Mouse (Mus musculus) Muller cell, postnatal 12 days (primary cell): ENCODE data around the gene Abl1.

Source experiments
- DNase-seq: peaks from one replicate; pipeline ENCODE4 v3.0.0-alpha.2; 2015; ENCODE audit errors: inconsistent ontology term

Gene Abl1

DNA sequence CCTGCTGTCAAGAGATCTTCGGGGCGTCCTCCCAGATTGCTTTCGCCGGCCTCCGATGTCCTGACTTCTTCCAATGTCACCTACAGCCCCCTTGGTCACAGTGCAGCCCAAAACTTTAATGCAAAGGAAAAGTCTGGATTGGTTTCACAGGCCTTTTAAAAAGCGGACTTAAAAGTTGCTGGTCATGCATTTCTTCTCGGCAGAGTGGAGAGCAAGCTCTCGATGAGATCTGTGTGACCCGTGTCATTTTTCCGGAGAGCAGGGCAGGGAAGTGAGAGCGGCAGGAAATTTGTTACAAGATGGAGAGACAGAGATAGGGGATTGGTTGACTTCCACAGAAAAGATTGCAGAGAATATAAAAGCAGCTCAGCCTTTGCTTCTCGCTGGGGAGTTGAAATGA is 869 bp downstream of the Abl1 start:
- peak; percentile 56 for DNase-seq

DNA sequence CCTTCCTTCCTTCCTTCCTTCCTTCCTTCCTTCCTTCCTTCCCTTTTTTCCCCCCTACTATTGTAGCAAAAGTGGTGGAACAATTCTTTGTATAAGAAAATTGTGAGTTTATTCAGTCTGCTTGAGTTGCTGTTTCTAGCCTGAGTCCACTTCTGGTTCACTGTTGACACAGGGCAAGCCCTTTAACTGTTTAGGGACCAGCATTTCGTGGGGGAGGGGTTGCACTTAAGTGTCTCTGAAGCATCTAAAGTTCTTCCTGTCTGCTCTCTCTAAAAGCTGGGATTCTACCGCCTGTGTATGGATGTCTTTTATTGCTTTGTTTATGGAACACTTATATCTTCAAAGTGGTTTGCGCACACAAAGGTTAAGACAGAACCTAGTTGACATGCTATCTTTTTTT is 1.9 kb downstream of the Abl1 start:
- no peak for DNase-seq

DNA sequence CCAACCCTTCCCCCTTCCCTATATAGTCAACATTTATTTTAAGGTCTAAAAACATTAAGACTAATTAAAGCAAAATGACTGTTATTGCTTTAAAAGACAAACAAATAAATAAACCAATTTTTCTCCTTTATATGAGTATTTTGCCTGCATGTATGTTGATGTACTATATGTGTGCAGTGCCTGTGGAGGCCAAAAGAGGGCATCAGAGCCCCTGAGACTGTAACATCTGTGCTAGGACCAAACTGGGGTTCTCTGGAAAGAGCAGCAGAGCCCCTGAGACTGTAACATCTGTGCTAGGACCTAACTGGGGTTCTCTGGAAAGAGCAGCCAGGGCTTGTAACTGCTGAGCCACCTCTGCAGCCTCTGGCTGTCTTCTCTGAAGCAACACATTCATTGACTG is 10.0 kb downstream of the Abl1 start:
- no peak for DNase-seq

DNA sequence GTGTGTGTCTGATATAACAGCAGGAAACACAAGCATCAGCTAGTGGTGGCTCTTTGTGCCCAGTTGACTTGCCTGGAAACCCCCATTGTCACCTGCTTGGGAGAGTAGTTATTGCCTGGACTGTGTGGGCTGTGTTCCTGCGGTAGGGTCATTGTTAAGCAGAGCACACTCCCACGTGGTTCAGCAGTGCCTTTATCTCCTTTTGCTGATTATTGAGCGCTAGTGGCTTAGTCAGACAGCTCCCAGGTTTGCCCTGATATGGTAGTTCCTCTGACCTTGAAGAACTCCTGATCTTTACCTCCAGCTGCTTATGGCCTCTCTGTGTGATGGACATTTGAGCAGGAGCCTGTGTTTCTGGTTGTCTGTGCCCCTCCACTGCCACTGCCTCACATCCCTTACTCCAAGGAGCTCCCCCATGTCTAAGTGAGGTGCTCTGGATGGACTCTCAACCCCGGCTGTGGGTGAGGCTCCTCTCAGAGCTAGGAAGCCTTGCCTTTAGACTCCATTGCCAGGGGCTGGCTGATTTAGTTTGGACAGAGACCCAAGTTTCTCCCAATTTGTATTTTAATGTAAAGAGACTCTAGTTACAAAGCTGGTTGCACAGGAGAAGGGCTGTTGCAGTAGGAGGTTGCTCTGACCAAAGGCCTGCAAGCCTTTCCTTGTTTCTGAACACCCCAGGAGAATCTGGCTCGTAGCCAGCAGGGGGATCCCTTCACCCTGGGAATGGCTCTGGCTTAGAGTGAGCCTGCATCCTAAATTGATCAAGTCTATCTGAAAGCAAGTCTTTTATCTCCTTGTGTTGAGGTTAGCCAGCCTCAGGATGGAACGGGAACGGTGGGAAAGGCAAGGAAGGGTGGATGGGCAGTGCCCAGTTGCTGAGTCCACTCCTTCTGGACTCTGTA is 12.6 kb downstream of the Abl1 start:
- DNase-seq = no peak

DNA sequence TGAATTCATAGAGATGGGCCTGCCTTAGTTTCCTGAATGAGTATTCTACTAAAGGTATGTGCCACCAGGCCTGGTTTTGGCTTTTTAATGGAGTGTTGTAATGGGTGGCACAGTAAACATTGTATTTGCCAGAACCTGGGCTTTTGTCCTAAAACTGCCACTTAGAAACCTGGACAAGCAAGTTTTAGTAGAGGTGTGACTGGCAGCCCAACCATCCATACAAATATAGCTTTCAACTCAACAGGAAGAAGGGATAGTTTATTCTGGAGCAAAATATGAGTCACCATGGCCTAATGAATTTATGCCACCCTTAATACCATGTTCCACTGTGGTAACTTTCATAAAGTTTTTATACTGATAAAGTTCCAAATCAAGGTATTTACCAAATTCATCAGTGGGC is 15.1 kb downstream of the Abl1 start:
- no peak for DNase-seq

DNA sequence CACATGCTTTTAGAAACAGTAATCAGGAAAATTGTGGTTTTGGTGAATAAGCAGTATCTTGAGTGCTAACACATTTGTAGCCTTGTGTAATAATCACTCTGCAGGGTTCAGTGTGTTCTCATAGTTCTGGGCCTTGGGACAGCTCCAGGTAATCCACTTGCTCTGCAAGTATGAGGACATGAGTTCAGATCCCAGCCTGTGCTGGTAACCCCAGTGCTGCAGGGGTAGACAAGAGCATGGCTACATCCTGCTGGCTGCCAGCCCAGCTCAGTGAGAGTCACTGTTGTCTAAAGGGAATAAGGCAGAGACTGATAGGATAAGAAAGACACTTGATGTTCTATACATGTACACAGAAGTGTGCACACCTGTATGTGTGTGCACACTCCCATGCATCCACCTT is 17.7 kb downstream of the Abl1 start:
- no peak for DNase-seq

DNA sequence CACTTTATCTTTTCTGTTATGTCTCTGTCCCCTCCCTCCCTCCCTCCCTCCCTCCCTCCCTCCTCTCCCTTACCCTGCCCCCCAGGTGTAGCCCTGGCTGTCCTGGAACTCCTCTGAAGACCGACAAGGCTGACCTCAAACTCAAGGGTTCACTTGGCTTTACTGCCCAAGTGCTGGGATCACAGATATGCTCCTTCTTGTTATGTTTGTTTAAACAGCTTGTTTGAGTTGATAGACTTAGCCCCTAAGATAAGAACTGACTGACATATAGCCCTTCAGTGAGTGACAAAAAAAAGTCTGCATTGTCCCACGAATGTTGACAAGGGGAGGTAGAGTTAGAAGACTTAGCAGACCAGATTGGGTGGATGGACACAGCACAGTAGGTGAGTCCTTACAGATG is 18.4 kb downstream of the Abl1 start:
- DNase-seq = no peak

DNA sequence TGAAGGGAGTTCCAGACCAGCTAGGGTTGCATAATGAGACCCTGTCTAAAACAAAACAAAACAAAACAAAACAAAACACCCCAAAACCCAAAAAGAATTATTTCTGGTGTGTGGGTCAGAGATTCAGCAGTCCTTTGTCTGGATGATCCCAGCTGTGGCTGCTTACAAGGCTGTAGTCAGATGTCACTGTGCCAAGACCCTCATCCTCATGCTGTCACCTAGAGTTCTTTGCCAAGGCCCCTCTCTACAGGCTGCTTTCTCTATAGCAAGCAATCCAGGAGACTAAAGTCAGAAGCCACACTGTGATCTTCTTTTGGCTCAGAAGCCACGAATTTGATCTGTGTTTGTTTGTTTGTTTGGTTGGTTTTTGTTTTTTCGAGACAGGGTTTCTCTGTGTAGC is 24.5 kb downstream of the Abl1 start:
- no peak for DNase-seq

DNA sequence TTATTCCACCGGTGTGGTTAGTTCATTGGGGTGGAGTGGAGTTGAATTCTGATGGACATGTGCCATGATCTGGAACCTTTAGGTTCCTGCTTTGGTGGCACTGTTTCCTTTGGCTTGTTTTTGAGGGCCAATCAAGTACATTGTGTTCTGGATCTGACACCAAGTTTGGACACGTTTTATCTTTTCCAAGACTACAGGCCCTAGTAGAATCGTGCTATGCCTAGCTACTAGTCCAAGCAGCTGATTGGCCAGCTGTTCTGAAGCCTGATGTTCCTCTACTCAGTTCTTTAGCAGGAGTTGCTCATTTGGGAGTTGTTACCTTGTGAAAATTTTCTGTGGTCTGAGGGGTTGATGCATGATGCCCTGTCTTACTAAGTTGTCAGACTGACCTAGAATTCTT is 25.6 kb downstream of the Abl1 start:
- DNase-seq = no peak

DNA sequence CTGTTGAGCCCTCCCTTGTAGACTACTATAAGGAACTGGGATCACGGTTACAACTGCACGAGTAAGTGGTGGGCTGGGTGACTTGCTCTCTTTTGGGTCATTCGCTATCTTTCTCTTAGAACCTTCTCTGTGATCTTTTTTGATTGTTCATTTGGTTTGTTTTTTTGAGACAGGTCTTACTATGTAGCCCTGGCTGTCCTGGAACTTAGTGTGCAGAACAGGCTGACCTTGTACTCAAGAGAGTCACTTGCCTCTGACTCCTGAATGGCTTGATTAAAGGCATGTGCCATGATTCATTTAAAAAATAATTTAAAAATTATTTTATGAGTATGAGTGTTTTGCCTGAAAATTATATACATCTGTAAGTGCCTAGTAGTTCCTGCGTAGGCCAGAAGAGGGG is 26.6 kb downstream of the Abl1 start:
- DNase-seq = no peak

DNA sequence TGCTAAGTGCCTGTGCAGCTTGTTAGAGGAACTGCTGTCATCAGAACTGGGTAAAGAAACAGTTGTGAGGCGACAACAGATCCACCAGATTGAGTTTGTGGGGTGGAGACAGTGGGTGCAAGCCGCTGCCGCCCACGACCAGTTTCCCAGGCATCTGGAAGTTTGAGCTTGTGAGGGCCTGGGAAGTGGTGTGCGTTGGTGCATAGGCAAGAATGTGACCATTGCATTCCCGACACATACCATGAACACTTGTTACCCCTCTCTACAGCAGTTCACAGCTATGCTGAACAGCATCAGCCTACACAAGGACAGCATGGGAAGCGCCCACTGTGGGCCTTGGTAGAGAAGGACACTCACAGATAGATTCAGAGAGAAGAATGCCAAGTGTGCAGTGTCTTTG is 27.8 kb downstream of the Abl1 start:
- DNase-seq = peak; percentile 83

DNA sequence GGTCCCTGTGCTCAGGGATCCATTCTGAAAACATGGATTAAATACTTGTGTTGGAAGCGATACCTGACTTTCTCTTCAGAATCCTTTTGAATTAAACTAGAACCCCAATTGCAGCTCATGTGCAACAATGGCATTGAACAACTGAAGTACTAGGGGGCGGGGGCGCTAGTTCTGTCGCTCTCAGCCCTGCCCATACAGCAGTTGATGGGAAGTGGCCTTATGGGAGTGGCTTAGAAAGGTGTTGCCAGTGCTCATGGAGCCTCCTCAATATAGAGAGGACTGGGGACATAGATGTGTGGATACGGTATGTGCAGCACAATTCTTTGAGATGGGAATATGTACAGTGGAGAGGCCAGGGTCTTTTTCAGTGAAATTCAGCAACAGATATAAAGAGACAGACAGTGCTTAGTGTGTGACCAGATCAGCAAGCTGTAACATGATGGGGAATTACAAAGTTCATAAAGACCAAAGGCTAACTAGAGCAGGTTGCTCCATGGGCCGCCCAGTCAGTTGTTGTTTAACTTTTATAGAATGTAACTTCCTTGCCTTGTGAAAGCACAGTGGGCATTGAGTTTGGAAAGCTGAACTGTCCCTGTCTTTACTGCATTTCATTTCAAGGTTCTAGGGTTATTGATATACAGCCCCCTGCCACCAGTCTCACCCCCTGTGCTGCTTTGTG is 31.2 kb downstream of the Abl1 start:
- DNase-seq = no peak

DNA sequence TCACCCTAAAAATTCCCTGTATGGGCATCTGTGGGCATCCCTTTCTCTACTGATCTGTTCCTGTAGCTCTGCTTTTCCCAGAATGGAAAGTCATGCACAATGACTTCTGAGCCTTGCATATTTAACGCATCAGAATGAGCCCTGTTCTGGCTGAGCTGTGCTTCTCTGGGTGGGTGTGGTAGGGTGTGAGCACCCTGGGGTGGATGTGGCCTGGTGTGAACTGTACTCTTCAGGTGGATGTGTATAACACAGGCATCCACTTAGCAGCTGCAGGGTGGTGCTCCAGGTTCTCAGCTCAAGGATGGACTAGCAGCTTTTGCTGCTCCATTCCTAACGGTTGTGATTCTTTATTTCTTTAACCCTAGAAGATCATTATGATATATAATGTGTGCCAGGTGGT is 31.8 kb downstream of the Abl1 start:
- no peak for DNase-seq

DNA sequence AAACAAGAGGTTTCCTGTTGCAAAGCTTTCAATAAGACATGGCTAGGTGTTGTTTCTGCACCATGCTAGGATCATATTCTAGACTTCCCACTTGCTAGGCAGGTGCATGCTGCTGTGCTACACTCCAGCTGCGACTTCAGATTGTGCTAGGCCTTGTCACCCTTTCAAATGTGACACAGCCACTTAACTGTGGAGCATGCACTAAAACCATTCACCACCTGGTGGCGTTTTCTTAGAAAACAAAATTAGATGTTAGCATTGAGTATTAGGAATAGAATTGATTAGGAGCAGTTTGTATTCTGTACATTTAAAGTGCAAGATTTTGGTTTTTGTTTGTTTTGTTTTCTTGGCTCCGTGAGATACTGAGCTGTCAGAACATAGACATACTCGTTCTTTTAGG is 32.6 kb downstream of the Abl1 start:
- no peak for DNase-seq

DNA sequence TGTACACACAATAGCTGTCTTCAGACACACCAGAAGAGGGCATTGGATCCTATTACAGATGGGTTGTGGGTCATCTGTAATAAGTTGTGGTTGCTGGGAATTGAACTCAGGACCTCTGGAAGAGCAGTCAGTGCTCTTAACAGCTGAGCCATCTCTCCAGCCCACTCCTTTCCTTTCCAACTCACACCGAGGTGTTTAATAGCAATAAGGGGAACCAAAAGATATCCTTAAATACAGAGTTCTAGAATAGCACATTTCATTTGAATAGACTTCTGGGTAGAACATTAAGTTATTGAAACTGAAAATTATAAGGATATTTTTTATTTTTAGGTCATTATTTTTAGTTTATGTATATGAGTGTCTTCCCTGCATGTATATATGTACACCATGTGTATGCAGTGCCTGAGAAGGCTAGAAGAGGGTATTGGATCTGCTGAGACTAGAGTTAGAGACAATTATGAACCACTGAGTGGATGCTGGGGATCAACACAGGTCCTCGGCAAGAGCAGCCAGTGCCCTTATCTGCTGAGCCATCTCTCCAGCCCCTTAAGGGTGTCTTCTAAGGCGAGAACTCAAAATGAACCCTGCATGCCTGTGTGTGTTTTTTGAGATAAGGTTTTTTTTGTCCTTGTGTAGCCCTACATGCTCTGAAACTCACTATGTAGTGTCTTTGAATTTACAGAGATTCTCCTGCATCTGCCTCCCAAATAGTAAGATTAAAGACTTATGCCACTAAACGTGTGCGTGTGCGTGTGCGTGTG is 36.7 kb downstream of the Abl1 start:
- DNase-seq = no peak

DNA sequence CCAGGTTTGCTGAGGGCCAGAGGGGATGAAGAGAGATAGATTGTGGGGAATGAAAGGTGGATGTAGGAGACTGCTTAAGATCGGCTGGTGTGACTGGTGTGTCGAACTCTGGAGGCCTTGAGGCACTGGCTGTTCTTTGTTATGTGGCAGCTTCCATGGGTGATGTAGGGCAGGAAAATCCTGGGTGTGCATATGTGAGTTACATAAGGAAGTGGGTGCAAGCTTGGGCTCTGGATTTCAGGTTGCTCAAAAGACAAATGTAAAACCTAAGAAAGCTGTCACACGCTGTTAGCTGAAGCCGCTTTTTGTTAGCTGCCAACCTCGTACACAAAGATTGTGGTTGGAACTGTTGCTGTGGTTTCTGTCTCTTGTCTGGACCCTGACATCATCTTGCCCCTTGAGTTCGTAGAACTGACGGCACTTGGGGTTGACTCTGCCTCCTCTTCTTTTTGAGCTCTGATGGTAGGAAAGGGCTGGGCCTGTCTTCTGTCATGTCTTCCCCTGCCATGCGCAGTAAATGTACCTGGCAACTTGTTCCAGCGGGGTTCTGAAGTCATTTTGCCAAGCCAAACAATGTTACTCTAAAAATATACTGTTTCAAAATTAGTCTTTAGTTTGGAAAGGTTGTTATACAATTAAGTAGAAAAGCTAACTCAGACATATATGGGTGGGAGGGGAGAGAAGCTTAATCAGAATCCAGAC is 39.6 kb downstream of the Abl1 start:
- DNase-seq = no peak

DNA sequence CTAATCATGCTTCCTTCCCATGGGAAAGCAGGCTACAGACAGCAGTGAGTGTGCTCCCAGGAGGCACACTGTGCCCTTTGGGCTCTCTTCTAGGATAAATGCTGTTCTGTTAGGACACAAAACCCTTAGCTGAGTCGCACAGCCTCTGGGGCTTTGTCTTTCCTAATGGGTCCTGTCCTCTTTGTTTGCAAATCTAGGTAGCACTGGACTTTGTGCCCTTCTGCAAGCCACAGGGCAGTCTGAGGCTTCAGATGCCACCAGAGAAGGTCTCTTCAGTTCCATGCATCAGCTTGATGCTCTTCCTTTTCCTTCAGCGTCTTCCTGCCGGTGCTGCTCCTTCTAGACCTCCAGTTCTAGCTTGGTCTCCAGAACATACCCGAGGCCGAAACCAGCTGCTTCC is 42.5 kb downstream of the Abl1 start:
- no peak for DNase-seq

DNA sequence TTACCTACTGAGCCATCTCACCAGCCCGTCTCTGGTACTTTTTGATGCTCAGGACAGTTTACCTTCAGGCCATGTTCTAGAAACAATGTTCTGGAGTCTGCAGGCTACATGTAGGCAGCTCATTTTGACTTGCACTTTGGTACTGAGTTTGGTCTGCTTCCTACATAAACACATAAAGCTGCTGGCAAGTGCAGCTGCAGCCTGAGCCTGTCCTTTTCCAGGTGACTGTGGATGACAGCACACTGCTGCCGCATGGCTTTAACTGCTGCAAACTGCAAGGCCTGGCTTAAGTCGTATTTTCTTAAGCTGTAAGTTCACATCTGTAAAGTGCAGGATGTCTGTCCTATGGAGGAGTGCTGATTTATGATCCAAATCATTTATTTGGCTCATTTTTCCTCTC is 44.3 kb downstream of the Abl1 start:
- DNase-seq = no peak

DNA sequence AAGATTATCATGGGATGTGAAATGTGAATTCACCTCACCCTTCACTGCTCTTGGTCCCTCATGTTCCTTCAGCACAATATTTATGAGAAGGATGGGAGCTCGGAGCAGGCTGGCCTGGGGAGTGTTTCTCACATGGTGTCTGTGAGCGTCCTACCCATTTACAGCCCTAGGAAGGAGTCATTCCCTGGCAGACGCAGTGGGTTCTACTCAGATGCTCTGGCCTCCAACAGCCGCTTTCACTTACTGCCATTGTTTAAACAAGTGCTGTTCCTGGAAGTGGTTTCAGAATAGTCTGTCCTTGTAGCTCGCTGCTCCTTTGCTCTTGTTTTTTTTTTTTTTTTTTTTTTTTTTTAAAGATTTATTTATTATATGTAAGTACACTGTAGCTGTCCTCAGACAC is 45.4 kb downstream of the Abl1 start:
- DNase-seq = no peak

DNA sequence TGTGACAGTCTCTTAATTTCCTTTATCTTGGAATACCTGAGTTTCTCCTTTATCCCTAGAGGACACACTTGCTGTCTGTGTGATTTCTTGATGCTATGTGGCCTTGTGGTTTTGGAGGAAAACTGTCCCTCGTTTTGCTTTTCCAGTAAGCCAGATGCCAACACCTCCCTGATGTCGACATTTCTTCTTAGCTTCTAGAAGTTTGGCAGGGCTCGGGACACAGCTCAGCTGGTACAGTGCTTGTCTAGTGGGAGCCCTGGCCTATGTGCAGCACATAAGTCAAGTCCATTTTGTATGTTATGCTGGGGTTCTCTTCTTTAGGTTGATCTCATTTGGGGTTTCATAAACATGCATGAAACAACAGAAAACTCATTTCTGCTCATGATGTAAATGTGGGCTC is 50.9 kb downstream of the Abl1 start:
- DNase-seq = no peak

DNA sequence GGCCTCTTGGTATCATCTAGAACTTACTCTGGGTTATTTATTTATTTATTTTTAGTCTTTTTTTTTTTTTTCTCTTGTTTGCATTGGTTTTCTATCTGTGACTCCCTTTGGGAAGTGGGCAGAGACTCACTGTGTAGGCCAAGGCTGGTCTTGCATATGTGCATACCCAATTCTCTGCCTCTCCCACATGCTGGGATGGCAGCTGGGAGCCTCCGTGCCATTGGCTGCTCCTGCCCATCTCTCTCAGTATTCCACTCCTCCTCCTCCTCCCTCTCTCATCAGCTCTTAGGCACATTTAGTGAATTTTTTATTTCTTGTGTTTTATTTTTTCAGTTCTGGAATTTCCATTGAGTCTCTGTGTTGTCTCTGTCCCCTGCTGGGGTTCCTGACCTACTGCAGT is 53.6 kb downstream of the Abl1 start:
- DNase-seq = no peak

DNA sequence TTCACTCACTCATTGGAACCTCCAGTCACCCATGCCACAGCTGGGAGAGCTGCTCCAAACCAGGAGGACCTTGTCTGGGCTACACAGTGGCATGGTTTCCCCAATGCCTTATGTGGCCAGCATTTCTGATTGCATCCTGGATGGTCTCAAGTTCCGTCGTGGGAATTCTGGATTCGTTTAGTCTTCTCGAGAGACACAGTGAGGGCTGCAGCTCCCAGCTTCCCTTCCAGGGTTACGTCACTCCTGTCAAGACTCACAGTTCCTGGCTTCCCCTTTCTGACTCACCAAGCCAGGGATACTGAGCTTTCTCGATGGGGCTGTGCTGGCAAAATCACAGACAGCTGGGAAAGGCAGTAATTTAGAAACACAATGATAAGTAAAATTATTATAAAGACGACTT is 54.0 kb downstream of the Abl1 start:
- peak; percentile 73 for DNase-seq
